Mouse (Mus musculus) embryonic fibroblast, embryonic 13.5 days (primary cell): Measurements from ENCODE around the gene Elmo1.

Experiments
- CTCF ChIP-seq: IDR thresholded peaks from 2 replicates; pipeline ENCODE4 v1.5.1; 2011; ENCODE audit warnings: mild to moderate bottlenecking, control low read depth, low read length, moderate library complexity, borderline replicate concordance; ENCODE audit not compliant: insufficient read depth
- POLR2A ChIP-seq: IDR thresholded peaks from 2 replicates; pipeline ENCODE4 v1.6.1; 2011; ENCODE audit warnings: low read depth, mild to moderate bottlenecking, control low read depth, low read length, moderate library complexity

GRCm38 (mm10) chr13:20116868-20117510 is 26.6 kb downstream of the Elmo1 start:
- TF ChIP-seq CTCF (no peak), POLR2A (no peak)
